Mouse (Mus musculus): Measurements from ENCODE around the gene Cryaa. TPM values are rescaled to one million over a fixed set of nuclear protein-coding genes. Genes with fewer than 3 reads are reported as not detected.
"Not testable (repeated sequence)": the region's sequence is repeated elsewhere in the genome, so short reads cannot be mapped to it uniquely, and the experiment has no call there.

The Cryaa gene
- polyA plus RNA-seq, 1 experiment from 2014 or later, result not detected

- H3K36me3 ChIP-seq (replicated peaks); H3K9me3 ChIP-seq; H3K27ac ChIP-seq; DNase-seq (ENCODE audit: extremely low spot score, low spot score); H3K4me3 ChIP-seq; H3K27me3 ChIP-seq (ENCODE audit: poor library complexity, severe bottlenecking): not testable (repeated sequence)
- 87% methylated on average over 7 of the region's 7 CpGs for WGBS
- H3K4me1 ChIP-seq, result peaks cover 29% of the 10 kb centered on the region
Observed at GRCm38 (mm10) chr17:31695356-31695755, 17.7 kb downstream of the Cryaa start.

- H3K4me1 ChIP-seq, result peaks cover 22% of the 10 kb centered on the region
- H3K4me3 ChIP-seq, result no peak overlapping the region
- no peaks in the 10 kb centered on the region for H3K9me3 ChIP-seq
- H3K27me3 ChIP-seq (ENCODE audit: poor library complexity, severe bottlenecking), result no peaks in the 10 kb centered on the region; the same call in 1 of the 2 replicates
- WGBS, result 77% methylated on average over 11 of the region's 11 CpGs
- no peak overlapping the region for H3K27ac ChIP-seq
- DNase-seq (ENCODE audit: extremely low spot score, low spot score), result no peak
- H3K36me3 ChIP-seq (replicated peaks), result no peaks in the 10 kb centered on the region
Observed at GRCm38 (mm10) chr17:31698347-31698746, 20.7 kb downstream of the Cryaa start.

- H3K36me3 ChIP-seq (replicated peaks), result no peaks in the 10 kb centered on the region
- no peak overlapping the region for H3K27ac ChIP-seq
- WGBS, result 84% methylated on average over 6 of the region's 6 CpGs
- peaks cover 7% of the 10 kb centered on the region for H3K4me1 ChIP-seq
- H3K27me3 ChIP-seq (ENCODE audit: poor library complexity, severe bottlenecking), result no peaks in the 10 kb centered on the region
- no peaks in the 10 kb centered on the region for H3K9me3 ChIP-seq
- no peak for DNase-seq (ENCODE audit: extremely low spot score, low spot score)
- no peak overlapping the region for H3K4me3 ChIP-seq
Observed at GRCm38 (mm10) chr17:31703276-31703980, 25.8 kb downstream of the Cryaa start.

- H3K4me3 ChIP-seq, result no peak overlapping the region
- peaks cover 5% of the 10 kb centered on the region for H3K4me1 ChIP-seq
- no peaks in the 10 kb centered on the region for H3K9me3 ChIP-seq
- no peaks in the 10 kb centered on the region for H3K27me3 ChIP-seq (ENCODE audit: poor library complexity, severe bottlenecking)
- no peak for DNase-seq (ENCODE audit: extremely low spot score, low spot score)
- 77% methylated on average over 20 of the region's 20 CpGs for WGBS
- no peaks in the 10 kb centered on the region for H3K36me3 ChIP-seq (replicated peaks)
- H3K27ac ChIP-seq, result no peak overlapping the region
Observed at GRCm38 (mm10) chr17:31705271-31706020, 27.8 kb downstream of the Cryaa start.

- no peaks in the 10 kb centered on the region for H3K9me3 ChIP-seq
- no peak for DNase-seq (ENCODE audit: extremely low spot score, low spot score)
- H3K27me3 ChIP-seq (ENCODE audit: poor library complexity, severe bottlenecking), result no peaks in the 10 kb centered on the region
- no peaks in the 10 kb centered on the region for H3K36me3 ChIP-seq (replicated peaks)
- peaks cover 14% of the 10 kb centered on the region for H3K4me1 ChIP-seq
- no peak overlapping the region for H3K4me3 ChIP-seq
- peak overlapping the region; percentile 36; the same call in 1 of the 2 replicates for H3K27ac ChIP-seq
- 61% methylated on average over 7 of the region's 7 CpGs for WGBS
Observed at GRCm38 (mm10) chr17:31709121-31709741, 31.6 kb downstream of the Cryaa start.

GRCm38 (mm10) chr17:31710455-31710854 lies 32.8 kb downstream of the Cryaa start:
- no peak for DNase-seq (ENCODE audit: extremely low spot score, low spot score)
- Histone ChIP-seq H3K36me3 (replicated peaks) (no peaks in the 10 kb centered on the region), H3K9me3 (no peaks in the 10 kb centered on the region), H3K4me1 (peaks cover 25% of the 10 kb centered on the region), H3K4me3 (no peak overlapping the region), H3K27ac (no peak overlapping the region), H3K27me3 (ENCODE audit: poor library complexity, severe bottlenecking) (no peaks in the 10 kb centered on the region)
- WGBS, result 78% methylated on average over 8 of the region's 8 CpGs

- no peak for DNase-seq (ENCODE audit: extremely low spot score, low spot score)
- Histone ChIP-seq H3K27me3 (ENCODE audit: poor library complexity, severe bottlenecking) (no peaks in the 10 kb centered on the region), H3K4me1 (peaks cover 25% of the 10 kb centered on the region), H3K27ac (no peak overlapping the region), H3K9me3 (no peaks in the 10 kb centered on the region; the same call in 1 of the 2 replicates), H3K4me3 (no peak overlapping the region), H3K36me3 (replicated peaks) (no peaks in the 10 kb centered on the region)
- 78% methylated on average over 9 of the region's 9 CpGs for WGBS
Observed at GRCm38 (mm10) chr17:31713709-31714108, 36.1 kb downstream of the Cryaa start.

- no peaks in the 10 kb centered on the region; the same call in 1 of the 2 replicates for H3K9me3 ChIP-seq
- peaks cover 21% of the 10 kb centered on the region for H3K4me1 ChIP-seq
- no peaks in the 10 kb centered on the region for H3K27me3 ChIP-seq (ENCODE audit: poor library complexity, severe bottlenecking)
- no peak for DNase-seq (ENCODE audit: extremely low spot score, low spot score)
- 90% methylated on average over 3 of the region's 3 CpGs for WGBS
- H3K4me3 ChIP-seq, result no peak overlapping the region
- H3K36me3 ChIP-seq (replicated peaks), result no peaks in the 10 kb centered on the region
- no peak overlapping the region for H3K27ac ChIP-seq
Observed at GRCm38 (mm10) chr17:31714125-31714524, 36.5 kb downstream of the Cryaa start.

- Histone ChIP-seq H3K4me1 (peaks cover 25% of the 10 kb centered on the region), H3K27ac (no peak overlapping the region), H3K4me3 (no peak overlapping the region), H3K27me3 (ENCODE audit: poor library complexity, severe bottlenecking) (no peaks in the 10 kb centered on the region), H3K9me3 (no peaks in the 10 kb centered on the region; the same call in 1 of the 2 replicates), H3K36me3 (replicated peaks) (no peaks in the 10 kb centered on the region)
- no peak for DNase-seq (ENCODE audit: extremely low spot score, low spot score)
- WGBS, result 69% methylated on average over 11 of the region's 11 CpGs
Observed at GRCm38 (mm10) chr17:31715006-31715405, 37.4 kb downstream of the Cryaa start.

- H3K27ac ChIP-seq, result peak overlapping the region; percentile 8; the same call in 1 of the 2 replicates
- no peak overlapping the region for H3K4me3 ChIP-seq
- no peaks in the 10 kb centered on the region for H3K36me3 ChIP-seq (replicated peaks)
- H3K4me1 ChIP-seq, result peaks cover 30% of the 10 kb centered on the region
- H3K9me3 ChIP-seq, result no peaks in the 10 kb centered on the region; the same call in 1 of the 2 replicates
- H3K27me3 ChIP-seq (ENCODE audit: poor library complexity, severe bottlenecking), result 0 out of 2 replicates have a peak, but pooled peaks cover 3% of the 10 kb centered on the region
- WGBS, result 88% methylated on average over 6 of the region's 6 CpGs
- no peak for DNase-seq (ENCODE audit: extremely low spot score, low spot score)
Observed at GRCm38 (mm10) chr17:31721637-31722036, 44.0 kb downstream of the Cryaa start.

GRCm38 (mm10) chr17:31725366-31725765 lies 47.8 kb downstream of the Cryaa start:
- WGBS, result 18% methylated on average over 6 of the region's 6 CpGs

GRCm38 (mm10) chr17:31726216-31726615 lies 48.6 kb downstream of the Cryaa start:
- WGBS, result 89% methylated on average over 5 of the region's 5 CpGs
- no peaks in the 10 kb centered on the region for H3K9me3 ChIP-seq
- H3K27ac ChIP-seq, result no peak overlapping the region
- H3K36me3 ChIP-seq (replicated peaks), result no peaks in the 10 kb centered on the region
- H3K27me3 ChIP-seq (ENCODE audit: poor library complexity, severe bottlenecking), result 0 out of 2 replicates have a peak, but pooled peaks cover 3% of the 10 kb centered on the region
- no peak overlapping the region for H3K4me3 ChIP-seq
- H3K4me1 ChIP-seq, result peaks cover 40% of the 10 kb centered on the region
- DNase-seq (ENCODE audit: extremely low spot score, low spot score), result no peak

More at GRCm38 (mm10) chr17:31725366-31725765, 47.8 kb downstream of the Cryaa start:
- Histone ChIP-seq H3K27ac (0 out of 2 replicates have a peak overlapping the region, but pooled peaks have one; percentile 25), H3K4me1 (peaks cover 35% of the 10 kb centered on the region), H3K36me3 (replicated peaks) (no peaks in the 10 kb centered on the region), H3K9me3 (no peaks in the 10 kb centered on the region), H3K27me3 (ENCODE audit: poor library complexity, severe bottlenecking) (0 out of 2 replicates have a peak, but pooled peaks cover 3% of the 10 kb centered on the region), H3K4me3 (no peak overlapping the region)
- no peak for DNase-seq (ENCODE audit: extremely low spot score, low spot score)

All from forebrain, embryonic 10.5 days (tissue).